Mouse (Mus musculus) liver (tissue): ENCODE data around the gene Olfr1362.

Source experiments
- DNase-seq: peaks from one replicate; pipeline ENCODE4 v3.0.0-alpha.2; 2020; ENCODE audit warnings: mixed read lengths

Gene Olfr1362

GRCm38 (mm10) chr13:21613922-21614321 lies at the start of gene Olfr1362:
TSS of gene Olfr1362 (minus strand) at chr13:21614022.
- DNase-seq = no peak

GRCm38 (mm10) chr13:21663286-21663685 lies 49.5 kb upstream of the Olfr1362 start, which contains the start of gene Olfr1361:
TSS of gene Olfr1361 (minus strand) at chr13:21663386.
- no peak for DNase-seq

GRCm38 (mm10) chr13:21642418-21642817 lies 28.6 kb upstream of the Olfr1362 start, which contains the start of gene Olfr11:
TSS of gene Olfr11 (minus strand) at chr13:21642518.
- DNase-seq = no peak

GRCm38 (mm10) chr13:21591618-21592017 lies 22.2 kb downstream of the Olfr1362 start:
- DNase-seq = no peak

GRCm38 (mm10) chr13:21581659-21582058 lies 32.2 kb downstream of the Olfr1362 start, which contains the start of gene Olfr1364:
TSS of gene Olfr1364 (minus strand) at chr13:21581759.
- no peak for DNase-seq
